Mouse (Mus musculus): ENCODE results near the gene Pcnx4.

DNA sequence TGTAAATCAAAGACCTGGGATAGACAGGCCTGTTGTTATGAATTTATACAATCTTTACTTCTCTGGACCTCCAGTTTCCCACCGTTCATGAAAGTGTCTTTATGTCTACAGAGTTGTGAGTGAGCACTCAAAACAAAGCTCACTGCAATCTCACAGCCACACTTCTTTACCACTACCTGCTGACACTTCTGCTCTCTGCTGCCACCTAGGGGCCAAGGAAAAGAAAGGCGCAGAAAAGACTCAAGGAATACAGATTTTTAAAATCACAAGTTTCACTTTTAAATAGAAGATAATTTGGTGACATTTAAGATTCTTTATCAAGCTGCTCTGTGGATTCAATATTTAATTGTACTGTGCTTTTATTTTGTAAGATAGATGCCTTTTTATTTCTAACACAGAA, 15.5 kb upstream of the Pcnx4 start:
- TF ChIP-seq CTCF (IDR thresholded peaks at IDR 0.05) (peak; percentile 92), POLR2A (IDR thresholded peaks at IDR 0.05; ENCODE audit: insufficient read depth, low read depth, low read length) (no peak), EP300 (IDR thresholded peaks at IDR 0.05; ENCODE audit: insufficient read depth, low read depth, low read length) (no peak)
